Mouse (Mus musculus): ENCODE measurements around the gene Tgfbr3. TPM values are rescaled to one million over a fixed set of nuclear protein-coding genes. Genes with fewer than 3 reads are reported as not detected.
A peak's percentile ranks its signal among the peaks of the same experiment; 100 is the strongest.

Tgfbr3 gene
- polyA plus RNA-seq, 1 experiment from 2014 or later = 4.7 TPM

GRCm38 (mm10) chr5:107074350-107074749, 215.1 kb downstream of the Tgfbr3 start:
- Histone ChIP-seq H3K4me3 (replicated peaks; ENCODE audit: low read depth, low read length) (no peak overlapping the region), H3K9me3 (ENCODE audit: control insufficient read depth, low read length) (no peaks in the 10 kb centered on the region), H3K36me3 (ENCODE audit: control insufficient read depth, insufficient read depth, low read length) (no peaks in the 10 kb centered on the region), H3K4me1 (ENCODE audit: control insufficient read depth, insufficient read depth, low read length) (peaks cover 3% of the 10 kb centered on the region), H3K4me2 (ENCODE audit: low read length) (no peak overlapping the region), H3K9ac (replicated peaks; ENCODE audit: low read length) (no peak overlapping the region), H3K27me3 (ENCODE audit: control insufficient read depth, insufficient read depth, low read length) (no peaks in the 10 kb centered on the region), H3K27ac (replicated peaks; ENCODE audit: low read depth, low read length) (no peak overlapping the region)
- 25% methylated on average over 4 of the region's 4 CpGs for WGBS
- DNase-seq (no peak), ATAC-seq (ENCODE audit: low FRiP score, low TSS enrichment) (no peak)

- 51% methylated on average over 3 of the region's 3 CpGs for WGBS
- no peaks in the 10 kb centered on the region for H3K9me3 ChIP-seq (ENCODE audit: control insufficient read depth, low read length)
- DNase-seq = no peak
- no peaks in the 10 kb centered on the region for H3K27me3 ChIP-seq (ENCODE audit: control insufficient read depth, insufficient read depth, low read length)
- ATAC-seq (ENCODE audit: low FRiP score, low TSS enrichment) = no peak
- no peak overlapping the region for H3K9ac ChIP-seq (replicated peaks; ENCODE audit: low read length)
- H3K27ac ChIP-seq (replicated peaks; ENCODE audit: low read depth, low read length) = no peak overlapping the region
- no peak overlapping the region for H3K4me3 ChIP-seq (replicated peaks; ENCODE audit: low read depth, low read length)
- no peaks in the 10 kb centered on the region for H3K4me1 ChIP-seq (ENCODE audit: control insufficient read depth, insufficient read depth, low read length)
- H3K36me3 ChIP-seq (ENCODE audit: control insufficient read depth, insufficient read depth, low read length) = no peaks in the 10 kb centered on the region
- no peak overlapping the region for H3K4me2 ChIP-seq (ENCODE audit: low read length)
These were observed 215.9 kb downstream of the Tgfbr3 start for GRCm38 (mm10) chr5:107073536-107073935.

DNA sequence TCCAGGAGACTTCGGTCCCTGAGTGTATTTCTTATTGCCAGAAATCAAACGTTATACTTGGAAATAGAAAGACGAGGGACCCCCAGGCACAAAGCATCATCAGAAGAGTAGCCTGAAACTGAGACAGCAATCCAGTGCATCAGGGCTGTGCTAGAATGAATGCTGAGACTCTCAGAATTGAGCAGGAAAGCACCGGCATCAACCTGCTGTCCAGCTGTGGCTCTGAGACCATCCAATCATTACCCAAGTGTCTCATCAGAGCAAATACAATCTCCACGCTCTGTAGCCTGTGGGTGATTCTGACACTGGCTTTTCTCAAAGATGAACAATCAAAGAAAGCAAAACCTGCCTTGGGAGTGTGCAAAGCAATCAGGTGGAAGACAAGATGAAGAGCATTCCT, 221.3 kb downstream of the Tgfbr3 start:
- H3K9me3 ChIP-seq (ENCODE audit: control insufficient read depth, low read length) = no peaks in the 10 kb centered on the region
- WGBS = 73% methylated on average over 5 of the region's 5 CpGs
- ATAC-seq (ENCODE audit: low FRiP score, low TSS enrichment) (no peak), DNase-seq (peak; percentile 27)
- no peak overlapping the region for H3K4me3 ChIP-seq (replicated peaks; ENCODE audit: low read depth, low read length)
- no peak overlapping the region for H3K9ac ChIP-seq (replicated peaks; ENCODE audit: low read length)
- H3K36me3 ChIP-seq (ENCODE audit: control insufficient read depth, insufficient read depth, low read length) = no peaks in the 10 kb centered on the region
- H3K4me2 ChIP-seq (ENCODE audit: low read length) = no peak overlapping the region
- H3K27ac ChIP-seq (replicated peaks; ENCODE audit: low read depth, low read length) = no peak overlapping the region
- H3K27me3 ChIP-seq (ENCODE audit: control insufficient read depth, insufficient read depth, low read length) = no peaks in the 10 kb centered on the region
- H3K4me1 ChIP-seq (ENCODE audit: control insufficient read depth, insufficient read depth, low read length) = no peaks in the 10 kb centered on the region

DNA sequence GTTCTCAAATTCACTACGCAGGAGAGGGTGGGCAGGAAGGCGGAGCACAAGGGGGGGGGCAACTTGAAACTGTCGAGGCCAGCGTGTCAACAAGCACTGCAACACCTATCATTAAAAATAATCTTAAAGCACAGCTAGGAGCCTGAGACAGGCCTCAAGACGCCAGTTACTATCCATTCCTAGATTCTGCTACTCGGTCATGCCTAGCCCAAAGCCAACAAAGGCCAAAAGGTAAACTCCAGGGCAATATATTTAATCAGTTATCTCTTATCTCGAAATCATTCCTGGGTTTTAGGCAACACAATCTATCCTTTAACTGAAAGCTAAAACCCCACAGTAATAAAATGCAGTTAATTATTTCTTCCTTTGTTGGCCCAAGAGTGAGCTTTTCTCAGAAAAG, 221.9 kb downstream of the Tgfbr3 start:
- Histone ChIP-seq H3K4me3 (replicated peaks; ENCODE audit: low read depth, low read length) (no peak overlapping the region), H3K27me3 (ENCODE audit: control insufficient read depth, insufficient read depth, low read length) (no peaks in the 10 kb centered on the region), H3K36me3 (ENCODE audit: control insufficient read depth, insufficient read depth, low read length) (no peaks in the 10 kb centered on the region), H3K27ac (replicated peaks; ENCODE audit: low read depth, low read length) (no peak overlapping the region), H3K4me2 (ENCODE audit: low read length) (no peak overlapping the region), H3K9me3 (ENCODE audit: control insufficient read depth, low read length) (no peaks in the 10 kb centered on the region), H3K4me1 (ENCODE audit: control insufficient read depth, insufficient read depth, low read length) (no peaks in the 10 kb centered on the region), H3K9ac (replicated peaks; ENCODE audit: low read length) (no peak overlapping the region)
- DNase-seq (no peak), ATAC-seq (ENCODE audit: low FRiP score, low TSS enrichment) (no peak)
- 93% methylated on average over 7 of the region's 7 CpGs for WGBS

- Histone ChIP-seq H3K9ac (replicated peaks; ENCODE audit: low read length) (no peak overlapping the region), H3K4me3 (replicated peaks; ENCODE audit: low read depth, low read length) (no peak overlapping the region), H3K4me2 (ENCODE audit: low read length) (no peak overlapping the region), H3K27ac (replicated peaks; ENCODE audit: low read depth, low read length) (no peak overlapping the region), H3K27me3 (ENCODE audit: control insufficient read depth, insufficient read depth, low read length) (no peaks in the 10 kb centered on the region), H3K4me1 (ENCODE audit: control insufficient read depth, insufficient read depth, low read length) (no peaks in the 10 kb centered on the region), H3K36me3 (ENCODE audit: control insufficient read depth, insufficient read depth, low read length) (no peaks in the 10 kb centered on the region), H3K9me3 (ENCODE audit: control insufficient read depth, low read length) (no peaks in the 10 kb centered on the region)
- 66% methylated on average over 5 of the region's 5 CpGs for WGBS
- DNase-seq = no peak
- no peak for ATAC-seq (ENCODE audit: low FRiP score, low TSS enrichment)
These were observed 224.5 kb downstream of the Tgfbr3 start for GRCm38 (mm10) chr5:107064922-107065321.

DNA sequence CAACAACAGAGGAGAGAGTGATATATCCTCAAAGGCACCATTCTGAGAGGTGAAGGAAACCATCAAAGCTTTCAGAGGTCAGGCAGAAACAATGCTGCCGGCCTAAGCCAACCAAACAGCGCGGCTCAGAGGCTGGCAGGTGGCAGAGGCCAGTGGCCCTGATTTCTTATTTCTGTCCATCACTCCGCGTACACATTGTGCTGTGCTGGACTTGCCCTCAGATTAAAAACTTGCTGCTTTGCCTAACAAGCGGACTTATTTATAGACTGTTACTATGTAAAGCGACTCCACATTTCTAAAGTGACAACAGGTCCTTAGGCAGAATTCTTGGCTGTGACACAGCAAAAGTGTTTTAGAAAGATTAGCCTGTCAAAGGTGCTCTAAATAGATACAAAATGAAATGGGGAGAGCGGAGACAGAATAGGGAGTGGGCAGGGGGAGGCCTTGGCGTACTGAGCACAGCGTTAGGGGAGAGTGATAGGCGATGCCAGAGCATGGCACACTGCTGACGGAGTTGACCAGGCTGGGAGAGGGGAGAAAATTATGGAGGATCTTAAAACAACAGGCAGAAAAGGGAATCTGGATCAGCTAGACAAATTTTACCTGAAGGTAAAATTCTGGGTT, 227.1 kb downstream of the Tgfbr3 start:
- no peak for ATAC-seq (ENCODE audit: low FRiP score, low TSS enrichment)
- H3K9me3 ChIP-seq (ENCODE audit: control insufficient read depth, low read length) = no peaks in the 10 kb centered on the region
- H3K4me1 ChIP-seq (ENCODE audit: control insufficient read depth, insufficient read depth, low read length) = no peaks in the 10 kb centered on the region
- H3K36me3 ChIP-seq (ENCODE audit: control insufficient read depth, insufficient read depth, low read length) = no peaks in the 10 kb centered on the region
- H3K4me3 ChIP-seq (replicated peaks; ENCODE audit: low read depth, low read length) = no peak overlapping the region
- DNase-seq = no peak
- 42% methylated on average over 12 of the region's 12 CpGs for WGBS
- no peak overlapping the region for H3K27ac ChIP-seq (replicated peaks; ENCODE audit: low read depth, low read length)
- no peaks in the 10 kb centered on the region for H3K27me3 ChIP-seq (ENCODE audit: control insufficient read depth, insufficient read depth, low read length)
- H3K9ac ChIP-seq (replicated peaks; ENCODE audit: low read length) = no peak overlapping the region
- no peak overlapping the region for H3K4me2 ChIP-seq (ENCODE audit: low read length)

GRCm38 (mm10) chr5:107059514-107059913, 229.9 kb downstream of the Tgfbr3 start:
- Histone ChIP-seq H3K27me3 (ENCODE audit: control insufficient read depth, insufficient read depth, low read length) (no peaks in the 10 kb centered on the region), H3K4me3 (replicated peaks; ENCODE audit: low read depth, low read length) (no peak overlapping the region), H3K4me1 (ENCODE audit: control insufficient read depth, insufficient read depth, low read length) (peaks cover 8% of the 10 kb centered on the region), H3K27ac (replicated peaks; ENCODE audit: low read depth, low read length) (no peak overlapping the region), H3K4me2 (ENCODE audit: low read length) (no peak overlapping the region), H3K9me3 (ENCODE audit: control insufficient read depth, low read length) (no peaks in the 10 kb centered on the region), H3K9ac (replicated peaks; ENCODE audit: low read length) (no peak overlapping the region), H3K36me3 (ENCODE audit: control insufficient read depth, insufficient read depth, low read length) (no peaks in the 10 kb centered on the region)
- no peak for ATAC-seq (ENCODE audit: low FRiP score, low TSS enrichment)
- no peak for DNase-seq
- WGBS = 91% methylated on average over 5 of the region's 5 CpGs

DNA sequence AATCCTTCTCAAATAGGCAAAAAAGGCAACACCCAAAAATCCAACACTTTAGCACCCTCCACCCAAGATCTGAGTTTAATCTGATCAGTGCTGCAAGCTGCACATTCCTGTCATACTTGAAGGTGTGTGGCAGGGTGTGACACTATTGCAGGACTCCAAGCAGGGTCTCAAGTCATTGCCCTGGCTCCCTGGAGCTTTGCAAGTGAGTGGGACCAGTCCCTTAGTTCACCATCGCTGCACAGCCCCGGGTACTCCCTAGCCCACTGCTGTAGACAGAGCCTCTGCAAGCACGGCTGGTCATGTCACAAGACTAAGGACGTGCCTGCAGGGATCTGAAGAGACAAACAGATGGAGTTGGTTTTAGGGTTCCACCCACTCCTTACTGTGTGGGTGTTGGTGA, 230.8 kb downstream of the Tgfbr3 start:
- WGBS = 85% methylated on average over 4 of the region's 4 CpGs
- no peak for ATAC-seq (ENCODE audit: low FRiP score, low TSS enrichment)
- DNase-seq = no peak
- Histone ChIP-seq H3K9ac (replicated peaks; ENCODE audit: low read length) (no peak overlapping the region), H3K27me3 (ENCODE audit: control insufficient read depth, insufficient read depth, low read length) (no peaks in the 10 kb centered on the region), H3K4me1 (ENCODE audit: control insufficient read depth, insufficient read depth, low read length) (peaks cover 8% of the 10 kb centered on the region), H3K4me3 (replicated peaks; ENCODE audit: low read depth, low read length) (no peak overlapping the region), H3K27ac (replicated peaks; ENCODE audit: low read depth, low read length) (no peak overlapping the region), H3K36me3 (ENCODE audit: control insufficient read depth, insufficient read depth, low read length) (no peaks in the 10 kb centered on the region), H3K9me3 (ENCODE audit: control insufficient read depth, low read length) (no peaks in the 10 kb centered on the region), H3K4me2 (ENCODE audit: low read length) (no peak overlapping the region)

All from midbrain, embryonic 14.5 days (tissue).